Mouse (Mus musculus) kidney, embryonic 14.5 days (tissue): ENCODE data around the gene Atxn7. TPM values are rescaled to one million over a fixed set of nuclear protein-coding genes. Genes with fewer than 3 reads are reported as not detected.

Experiments
- ATAC-seq: fragments of 200-750 bp; cut with Nextera tagmentation; 2 replicates; pipeline ENCODE4 v1.8.0; 2017; ENCODE audit warnings: moderate number of reproducible peaks, mild to moderate bottlenecking, moderate TSS enrichment, moderate library complexity; ENCODE audit not compliant: low FRiP score, low TSS enrichment
- H3K27ac ChIP-seq: fragments of 300-500 bp; sonication (generic); 2 replicates; pipeline ENCODE4 v1.5.1; 2014; ENCODE audit warnings: low read depth, mild to moderate bottlenecking, low read length, moderate library complexity, mixed read lengths
- H3K27me3 ChIP-seq: fragments of 300-500 bp; sonication (generic); 2 replicates; pipeline ENCODE4 v1.6.1; 2014; ENCODE audit warnings: mild to moderate bottlenecking, low read length; ENCODE audit not compliant: control insufficient read depth, insufficient read depth
- H3K36me3 ChIP-seq: fragments of 300-500 bp; sonication (generic); 2 replicates; pipeline ENCODE4 v1.6.1; 2014; ENCODE audit warnings: low read length, mixed read lengths; ENCODE audit not compliant: control insufficient read depth, insufficient read depth
- H3K4me1 ChIP-seq: fragments of 300-500 bp; sonication (generic); 2 replicates; pipeline ENCODE4 v1.6.1; 2014; ENCODE audit warnings: low read length, mixed read lengths; ENCODE audit not compliant: control insufficient read depth, insufficient read depth
- H3K4me2 ChIP-seq: fragments of 300-500 bp; sonication (generic); replicated peaks from 2 replicates; pipeline ENCODE4 v1.6.1; 2014; ENCODE audit warnings: low read depth, mild to moderate bottlenecking, low read length
- H3K4me3 ChIP-seq: fragments of 300-500 bp; sonication (generic); 2 replicates; pipeline ENCODE4 v1.5.1; 2014; ENCODE audit warnings: mild to moderate bottlenecking, low read length
- H3K9ac ChIP-seq: fragments of 300-500 bp; sonication (generic); 2 replicates; pipeline ENCODE4 v1.6.1; 2014; ENCODE audit warnings: low read depth, mild to moderate bottlenecking, low read length, moderate library complexity
- H3K9me3 ChIP-seq: fragments of 300-500 bp; sonication (generic); 2 replicates; pipeline ENCODE4 v1.6.1; 2016; ENCODE audit warnings: low read length; ENCODE audit not compliant: control insufficient read depth
- WGBS: fragments of 180-500 bp; shearing (Covaris S2); extraction: QIAGEN DNeasy Blood & Tissue Kit; methylation state at CpG from one replicate; pipeline ENCODE4 v1.1.7; 2014; 5-methylcytosine and 5-hydroxymethylcytosine counted together
- polyA plus RNA-seq: library from polyadenylated mRNA; unstranded; fragments of >200 nt; fragmentation: Nextera tagmentation; extraction: Ambion mirVana; gene quantifications from 2 replicates; pipeline ENCODE4 v1.2.1, GENCODE M21; 2014

Atxn7 gene
- polyA plus RNA-seq, 1 experiment from 2014 or later = 7.1 TPM

GRCm38 (mm10) chr14:14086711-14087263 is 125.5 kb downstream of the Atxn7 start:
- H3K36me3 ChIP-seq = peaks cover 16% of the 10 kb centered on the region
- H3K4me2 ChIP-seq = no peak overlapping the region
- 89% methylated on average over 4 of the region's 4 CpGs for WGBS
- no peak for ATAC-seq
- H3K27me3 ChIP-seq = no peaks in the 10 kb centered on the region
- no peak overlapping the region for H3K9ac ChIP-seq
- no peak overlapping the region for H3K27ac ChIP-seq
- H3K4me3 ChIP-seq = no peak overlapping the region
- no peaks in the 10 kb centered on the region for H3K9me3 ChIP-seq
- no peaks in the 10 kb centered on the region for H3K4me1 ChIP-seq

GRCm38 (mm10) chr14:14087348-14087747 is 126.1 kb downstream of the Atxn7 start:
- no peaks in the 10 kb centered on the region for H3K27me3 ChIP-seq
- H3K36me3 ChIP-seq = peaks cover 16% of the 10 kb centered on the region
- no peaks in the 10 kb centered on the region for H3K9me3 ChIP-seq
- no peak overlapping the region for H3K27ac ChIP-seq
- no peak overlapping the region for H3K4me2 ChIP-seq
- no peaks in the 10 kb centered on the region for H3K4me1 ChIP-seq
- H3K9ac ChIP-seq = no peak overlapping the region
- H3K4me3 ChIP-seq = no peak overlapping the region
- 63% methylated on average over 6 of the region's 6 CpGs for WGBS
- ATAC-seq = no peak

- Histone ChIP-seq H3K27ac (no peak overlapping the region), H3K27me3 (no peaks in the 10 kb centered on the region), H3K4me1 (no peaks in the 10 kb centered on the region), H3K9ac (no peak overlapping the region), H3K4me2 (no peak overlapping the region), H3K4me3 (no peak overlapping the region), H3K9me3 (no peaks in the 10 kb centered on the region), H3K36me3 (peaks cover 16% of the 10 kb centered on the region)
- ATAC-seq = no peak
- 89% methylated on average over 9 of the region's 9 CpGs for WGBS
Observed at GRCm38 (mm10) chr14:14088016-14088791, 127.0 kb downstream of the Atxn7 start.

GRCm38 (mm10) chr14:14090571-14090970 is 129.3 kb downstream of the Atxn7 start:
- Histone ChIP-seq H3K27me3 (no peaks in the 10 kb centered on the region), H3K27ac (no peak overlapping the region), H3K9ac (no peak overlapping the region), H3K4me3 (no peak overlapping the region), H3K4me1 (no peaks in the 10 kb centered on the region), H3K4me2 (no peak overlapping the region), H3K9me3 (no peaks in the 10 kb centered on the region), H3K36me3 (peaks cover 19% of the 10 kb centered on the region)
- ATAC-seq = no peak
- WGBS = 95% methylated on average over 6 of the region's 6 CpGs

- Histone ChIP-seq H3K36me3 (peaks cover 47% of the 10 kb centered on the region), H3K4me1 (no peaks in the 10 kb centered on the region), H3K27me3 (no peaks in the 10 kb centered on the region), H3K27ac (no peak overlapping the region), H3K9me3 (no peaks in the 10 kb centered on the region), H3K9ac (no peak overlapping the region), H3K4me3 (no peak overlapping the region), H3K4me2 (no peak overlapping the region)
- WGBS = 31% methylated on average over 10 of the region's 10 CpGs
- peak; percentile 69 for ATAC-seq
Observed at GRCm38 (mm10) chr14:14098330-14098980, 137.2 kb downstream of the Atxn7 start.

GRCm38 (mm10) chr14:14100773-14101280 is 139.6 kb downstream of the Atxn7 start:
- no peak for ATAC-seq
- no peaks in the 10 kb centered on the region for H3K4me1 ChIP-seq
- H3K36me3 ChIP-seq = peaks cover 40% of the 10 kb centered on the region
- no peak overlapping the region for H3K9ac ChIP-seq
- no peak overlapping the region for H3K27ac ChIP-seq
- no peaks in the 10 kb centered on the region for H3K9me3 ChIP-seq
- no peak overlapping the region for H3K4me2 ChIP-seq
- H3K27me3 ChIP-seq = no peaks in the 10 kb centered on the region
- WGBS = 91% methylated on average over 8 of the region's 8 CpGs
- H3K4me3 ChIP-seq = no peak overlapping the region

- H3K36me3 ChIP-seq = peaks cover 35% of the 10 kb centered on the region
- no peaks in the 10 kb centered on the region for H3K27me3 ChIP-seq
- H3K4me3 ChIP-seq = no peak overlapping the region
- no peak overlapping the region for H3K9ac ChIP-seq
- no peaks in the 10 kb centered on the region for H3K4me1 ChIP-seq
- H3K27ac ChIP-seq = no peak overlapping the region
- no peak for ATAC-seq
- whole genome bisulfite sequencing = 94% methylated on average over 9 of the region's 9 CpGs
- no peak overlapping the region for H3K4me2 ChIP-seq
- no peaks in the 10 kb centered on the region for H3K9me3 ChIP-seq
Observed at GRCm38 (mm10) chr14:14101296-14101695, 140.1 kb downstream of the Atxn7 start.

GRCm38 (mm10) chr14:14104213-14104929 is 143.1 kb downstream of the Atxn7 start:
- H3K9me3 ChIP-seq = no peaks in the 10 kb centered on the region
- WGBS = 41% methylated on average over 13 of the region's 13 CpGs
- peaks cover 32% of the 10 kb centered on the region for H3K36me3 ChIP-seq
- H3K4me1 ChIP-seq = no peaks in the 10 kb centered on the region
- no peak overlapping the region for H3K4me2 ChIP-seq
- ATAC-seq = peak; percentile 57; the same call in 1 of the 2 replicates
- H3K27ac ChIP-seq = no peak overlapping the region
- no peak overlapping the region for H3K9ac ChIP-seq
- H3K27me3 ChIP-seq = no peaks in the 10 kb centered on the region
- H3K4me3 ChIP-seq = no peak overlapping the region
